Mouse (Mus musculus) urinary bladder, adult 18-20 months (tissue): Measurements from ENCODE around the gene Nek4.

Source experiments
- DNase-seq, 2 experiments: peaks; one replicate each; pipeline ENCODE4 v3.0.0; 2022; ENCODE audit warnings: low spot score in 2 of 2, mixed read lengths in 2 of 2

Gene Nek4

GRCm38 (mm10) chr14:30960366-30960765 is 9.2 kb downstream of the Nek4 start:
- no peak for DNase-seq

GRCm38 (mm10) chr14:30974204-30974603 is 23.0 kb downstream of the Nek4 start:
- peak in 1 of 2 experiments; percentile 43 for DNase-seq

GRCm38 (mm10) chr14:30976222-30976621 is 25.0 kb downstream of the Nek4 start:
- no peak for DNase-seq

GRCm38 (mm10) chr14:30996417-30996816 is 45.2 kb downstream of the Nek4 start:
- DNase-seq, result no peak

GRCm38 (mm10) chr14:31000356-31000755 is 49.2 kb downstream of the Nek4 start:
- DNase-seq, result no peak

- DNase-seq, result no peak
These were observed 49.7 kb downstream of the Nek4 start for GRCm38 (mm10) chr14:31000816-31001306.

GRCm38 (mm10) chr14:31001307-31002205 is 50.4 kb downstream of the Nek4 start, which contains the start of the genes Glt8d1 and Spcs1:
TSS of gene Glt8d1 (plus strand) at chr14:31001400.
TSS of gene Spcs1 (minus strand) at chr14:31001672.
- peak; percentile 79 to 97 for DNase-seq

- no peak for DNase-seq
These were observed 53.4 kb downstream of the Nek4 start for GRCm38 (mm10) chr14:31004527-31004926.

GRCm38 (mm10) chr14:31006779-31007178 is 55.6 kb downstream of the Nek4 start:
- no peak for DNase-seq

GRCm38 (mm10) chr14:31011588-31011987 is 60.4 kb downstream of the Nek4 start:
- no peak for DNase-seq

GRCm38 (mm10) chr14:31013928-31014327 is 62.8 kb downstream of the Nek4 start:
- DNase-seq, result no peak

GRCm38 (mm10) chr14:31016063-31016462 is 64.9 kb downstream of the Nek4 start:
- DNase-seq, result no peak

- DNase-seq, result no peak
These were observed 66.7 kb downstream of the Nek4 start for GRCm38 (mm10) chr14:31017854-31018253.

GRCm38 (mm10) chr14:31018860-31019291 is 67.7 kb downstream of the Nek4 start, which contains the start of the genes Pbrm1 and Gnl3:
TSS of gene Pbrm1 (plus strand) at chr14:31019138.
TSS of gene Gnl3 (minus strand) at chr14:31019152.
- peak; percentile 91 to 94 for DNase-seq

GRCm38 (mm10) chr14:31019331-31020205 is 68.4 kb downstream of the Nek4 start:
- peak in 1 of 2 experiments; percentile 55 for DNase-seq

- DNase-seq, result no peak
These were observed 71.4 kb downstream of the Nek4 start for GRCm38 (mm10) chr14:31022579-31022978.

- DNase-seq, result no peak
These were observed 74.6 kb downstream of the Nek4 start for GRCm38 (mm10) chr14:31025785-31026184.
